Mouse (Mus musculus): Measurements from ENCODE around the gene Nedd4. TPM values are rescaled to one million over a fixed set of nuclear protein-coding genes. Genes with fewer than 3 reads are reported as not detected.

The Nedd4 gene
- polyA plus RNA-seq, 1 experiment: 80.4 TPM

DNA sequence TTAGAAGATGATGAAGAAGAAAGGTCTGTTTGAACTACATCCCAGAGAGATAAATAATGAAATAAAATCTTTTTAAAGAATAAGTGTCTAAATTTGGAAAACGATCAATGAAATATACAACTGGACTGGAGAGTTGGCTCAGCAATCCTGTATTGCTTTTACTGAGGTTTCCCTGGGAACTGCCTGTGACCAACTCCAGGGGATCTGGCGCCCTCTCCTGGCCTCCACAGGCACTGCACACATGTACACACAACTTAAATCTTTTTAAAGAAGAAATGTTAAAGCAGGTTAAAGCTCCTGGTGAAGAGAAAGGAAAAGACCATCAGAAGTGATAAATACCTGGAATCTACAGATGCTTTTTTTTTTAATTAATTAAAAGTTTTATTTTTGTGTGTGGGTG, 10.2 kb downstream of the Nedd4 start:
- Histone ChIP-seq H3K27ac (ENCODE audit: control insufficient read depth, insufficient read depth, low read length) (no peak overlapping the region), H3K4me3 (ENCODE audit: control insufficient read depth, insufficient read depth, low read length) (no peak overlapping the region), H3K4me1 (replicated peaks; ENCODE audit: control insufficient read depth, insufficient read depth, low read length) (no peaks in the 10 kb centered on the region), H3K27me3 (ENCODE audit: control insufficient read depth, insufficient read depth, low read length) (no peaks in the 10 kb centered on the region), H3K36me3 (ENCODE audit: control insufficient read depth, insufficient read depth, low read length) (peaks cover 32% of the 10 kb centered on the region)
- TF ChIP-seq CTCF (IDR thresholded peaks at IDR 0.05; ENCODE audit: borderline replicate concordance, control insufficient read depth, extremely low read depth, insufficient read depth, low read length, poor library complexity) (peak; percentile 78), POLR2A (IDR thresholded peaks at IDR 0.05; ENCODE audit: control insufficient read depth, extremely low read depth, insufficient read depth, low read length, poor library complexity) (no peak)
- 26% methylated on average over 2 of the region's 2 CpGs for WGBS
- peak; percentile 81 for DNase-seq

DNA sequence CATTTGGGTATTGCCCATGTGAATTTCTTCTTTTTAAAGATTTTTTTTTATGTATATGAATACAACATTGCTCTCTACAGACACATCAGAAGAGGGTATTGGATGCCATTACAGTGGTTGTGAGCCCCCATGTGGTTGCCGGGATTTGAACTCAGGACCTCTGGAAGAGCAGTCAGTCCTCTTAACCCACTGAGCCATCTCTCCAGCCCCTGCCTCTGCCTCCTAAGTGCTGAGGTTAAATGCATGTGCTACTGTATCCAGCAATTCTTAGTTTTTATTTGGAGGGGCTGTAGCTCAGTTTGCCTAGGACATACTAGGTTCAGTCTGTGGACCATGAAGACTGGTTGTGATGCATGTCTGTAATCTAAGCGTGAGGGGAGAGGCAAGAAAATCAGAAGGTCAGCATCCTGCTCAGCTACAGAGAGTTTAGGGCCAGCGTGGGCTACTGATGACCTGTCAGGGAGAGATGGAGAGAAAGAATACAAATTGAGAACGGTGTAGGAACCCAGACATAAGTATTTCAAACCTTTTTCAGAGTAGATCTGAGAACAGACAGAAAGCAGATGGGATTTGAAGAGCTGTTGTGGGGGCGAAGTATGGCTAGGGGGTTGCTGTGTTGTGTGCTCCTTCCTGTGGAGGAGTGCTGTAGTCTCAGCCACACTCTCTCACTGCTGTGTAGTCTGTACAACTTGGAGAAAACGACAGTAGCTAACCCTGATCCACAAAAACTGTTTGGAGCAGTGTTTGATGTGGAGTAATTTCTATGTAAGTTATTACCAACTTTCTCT, 13.0 kb downstream of the Nedd4 start:
- H3K27ac ChIP-seq (ENCODE audit: control insufficient read depth, insufficient read depth, low read length): no peak overlapping the region
- TF ChIP-seq POLR2A (IDR thresholded peaks at IDR 0.05; ENCODE audit: control insufficient read depth, extremely low read depth, insufficient read depth, low read length, poor library complexity) (no peak), CTCF (IDR thresholded peaks at IDR 0.05; ENCODE audit: borderline replicate concordance, control insufficient read depth, extremely low read depth, insufficient read depth, low read length, poor library complexity) (no peak)
- peaks cover 34% of the 10 kb centered on the region for H3K36me3 ChIP-seq (ENCODE audit: control insufficient read depth, insufficient read depth, low read length)
- peaks cover 4% of the 10 kb centered on the region for H3K4me1 ChIP-seq (replicated peaks; ENCODE audit: control insufficient read depth, insufficient read depth, low read length)
- H3K27me3 ChIP-seq (ENCODE audit: control insufficient read depth, insufficient read depth, low read length): no peaks in the 10 kb centered on the region
- no peak for DNase-seq
- WGBS: 94% methylated on average over 6 of the region's 6 CpGs
- H3K4me3 ChIP-seq (ENCODE audit: control insufficient read depth, insufficient read depth, low read length): no peak overlapping the region

DNA sequence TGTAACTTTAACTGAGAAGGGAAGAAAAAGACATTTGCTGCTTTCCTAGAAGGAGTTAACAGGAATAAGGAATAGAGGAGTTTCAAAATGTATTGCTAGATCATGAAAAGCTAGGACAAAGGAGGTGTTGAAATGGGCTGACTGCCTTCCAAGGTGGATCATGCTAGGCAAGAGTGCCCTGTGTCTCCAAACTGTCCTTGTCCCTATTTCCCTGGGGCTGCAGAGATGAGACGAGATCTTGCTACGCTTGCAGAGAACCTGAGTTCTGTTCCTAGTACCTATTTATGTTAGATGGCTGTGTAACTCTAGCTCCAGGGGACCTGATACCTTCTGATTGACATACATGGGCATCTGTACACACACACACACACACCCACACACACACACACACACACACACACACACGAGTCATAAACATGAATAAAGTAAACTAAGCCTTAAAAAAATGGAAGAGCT, 13.6 kb downstream of the Nedd4 start:
- DNase-seq: no peak
- H3K36me3 ChIP-seq (ENCODE audit: control insufficient read depth, insufficient read depth, low read length): peaks cover 31% of the 10 kb centered on the region
- WGBS: 91% methylated on average over 3 of the region's 3 CpGs

GRCm38 (mm10) chr9:72677659-72678058, 15.5 kb downstream of the Nedd4 start:
- no peak for DNase-seq
- no peaks in the 10 kb centered on the region for H3K27me3 ChIP-seq (ENCODE audit: control insufficient read depth, insufficient read depth, low read length)
- no peak for TF ChIP-seq POLR2A (IDR thresholded peaks at IDR 0.05; ENCODE audit: control insufficient read depth, extremely low read depth, insufficient read depth, low read length, poor library complexity)
- TF ChIP-seq CTCF (IDR thresholded peaks at IDR 0.05; ENCODE audit: borderline replicate concordance, control insufficient read depth, extremely low read depth, insufficient read depth, low read length, poor library complexity): no peak
- peaks cover 25% of the 10 kb centered on the region for H3K36me3 ChIP-seq (ENCODE audit: control insufficient read depth, insufficient read depth, low read length)
- no peak overlapping the region for H3K27ac ChIP-seq (ENCODE audit: control insufficient read depth, insufficient read depth, low read length)
- H3K4me3 ChIP-seq (ENCODE audit: control insufficient read depth, insufficient read depth, low read length): no peak overlapping the region
- H3K4me1 ChIP-seq (replicated peaks; ENCODE audit: control insufficient read depth, insufficient read depth, low read length): peaks cover 4% of the 10 kb centered on the region
- WGBS: 96% methylated on average over 5 of the region's 5 CpGs

More for the DNA sequence above, 13.6 kb downstream of the Nedd4 start:
- Histone ChIP-seq H3K27ac (ENCODE audit: control insufficient read depth, insufficient read depth, low read length) (no peak overlapping the region), H3K4me1 (replicated peaks; ENCODE audit: control insufficient read depth, insufficient read depth, low read length) (peaks cover 4% of the 10 kb centered on the region), H3K27me3 (ENCODE audit: control insufficient read depth, insufficient read depth, low read length) (no peaks in the 10 kb centered on the region), H3K4me3 (ENCODE audit: control insufficient read depth, insufficient read depth, low read length) (no peak overlapping the region)
- TF ChIP-seq CTCF (IDR thresholded peaks at IDR 0.05; ENCODE audit: borderline replicate concordance, control insufficient read depth, extremely low read depth, insufficient read depth, low read length, poor library complexity): no peak
- no peak for TF ChIP-seq POLR2A (IDR thresholded peaks at IDR 0.05; ENCODE audit: control insufficient read depth, extremely low read depth, insufficient read depth, low read length, poor library complexity)

DNA sequence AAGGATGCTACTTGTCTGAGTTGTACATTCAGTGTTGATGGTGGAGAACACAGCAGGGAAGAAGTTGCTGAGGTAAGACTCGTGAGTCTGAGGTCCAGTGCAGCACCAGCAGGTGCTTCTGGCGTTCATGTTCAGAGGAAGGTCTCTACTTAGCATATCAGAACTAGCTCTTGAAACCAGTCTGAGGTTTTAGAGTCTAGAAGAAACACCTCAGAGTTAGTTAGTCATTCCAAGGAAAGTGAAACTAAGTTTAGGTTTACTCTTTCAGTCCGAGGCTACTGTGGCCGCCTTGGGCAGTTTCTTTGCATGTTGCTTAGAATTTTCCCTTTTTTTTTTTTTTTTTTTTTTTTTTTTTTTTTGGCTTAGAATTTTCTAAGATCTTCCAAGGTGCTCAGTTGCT, 16.6 kb downstream of the Nedd4 start:
- WGBS: 36% methylated on average over 4 of the region's 4 CpGs
- peaks cover 20% of the 10 kb centered on the region for H3K36me3 ChIP-seq (ENCODE audit: control insufficient read depth, insufficient read depth, low read length)

GRCm38 (mm10) chr9:72681652-72682228, 19.6 kb downstream of the Nedd4 start:
- Histone ChIP-seq H3K4me1 (replicated peaks; ENCODE audit: control insufficient read depth, insufficient read depth, low read length) (peaks cover 4% of the 10 kb centered on the region), H3K27me3 (ENCODE audit: control insufficient read depth, insufficient read depth, low read length) (no peaks in the 10 kb centered on the region), H3K4me3 (ENCODE audit: control insufficient read depth, insufficient read depth, low read length) (no peak overlapping the region), H3K36me3 (ENCODE audit: control insufficient read depth, insufficient read depth, low read length) (peaks cover 17% of the 10 kb centered on the region), H3K27ac (ENCODE audit: control insufficient read depth, insufficient read depth, low read length) (no peak overlapping the region; the same call in 1 of the 2 replicates)
- TF ChIP-seq CTCF (IDR thresholded peaks at IDR 0.05; ENCODE audit: borderline replicate concordance, control insufficient read depth, extremely low read depth, insufficient read depth, low read length, poor library complexity) (no peak), POLR2A (IDR thresholded peaks at IDR 0.05; ENCODE audit: control insufficient read depth, extremely low read depth, insufficient read depth, low read length, poor library complexity) (no peak)
- WGBS: 96% methylated on average over 8 of the region's 8 CpGs
- DNase-seq: no peak

More for the DNA sequence above, 16.6 kb downstream of the Nedd4 start:
- H3K4me3 ChIP-seq (ENCODE audit: control insufficient read depth, insufficient read depth, low read length): no peak overlapping the region
- no peaks in the 10 kb centered on the region for H3K27me3 ChIP-seq (ENCODE audit: control insufficient read depth, insufficient read depth, low read length)
- no peak overlapping the region for H3K27ac ChIP-seq (ENCODE audit: control insufficient read depth, insufficient read depth, low read length)
- peaks cover 4% of the 10 kb centered on the region for H3K4me1 ChIP-seq (replicated peaks; ENCODE audit: control insufficient read depth, insufficient read depth, low read length)
- TF ChIP-seq CTCF (IDR thresholded peaks at IDR 0.05; ENCODE audit: borderline replicate concordance, control insufficient read depth, extremely low read depth, insufficient read depth, low read length, poor library complexity) (no peak), POLR2A (IDR thresholded peaks at IDR 0.05; ENCODE audit: control insufficient read depth, extremely low read depth, insufficient read depth, low read length, poor library complexity) (no peak)
- no peak for DNase-seq
